Mouse (Mus musculus) right cerebral cortex, postnatal 10 days (tissue): ENCODE measurements around the gene Mri1.

Experiments
- DNase-seq, 2 experiments: peaks; one replicate each; pipeline ENCODE4 v3.0.0; 2021; ENCODE audit warnings: low spot score in 2 of 2

Gene Mri1

DNA sequence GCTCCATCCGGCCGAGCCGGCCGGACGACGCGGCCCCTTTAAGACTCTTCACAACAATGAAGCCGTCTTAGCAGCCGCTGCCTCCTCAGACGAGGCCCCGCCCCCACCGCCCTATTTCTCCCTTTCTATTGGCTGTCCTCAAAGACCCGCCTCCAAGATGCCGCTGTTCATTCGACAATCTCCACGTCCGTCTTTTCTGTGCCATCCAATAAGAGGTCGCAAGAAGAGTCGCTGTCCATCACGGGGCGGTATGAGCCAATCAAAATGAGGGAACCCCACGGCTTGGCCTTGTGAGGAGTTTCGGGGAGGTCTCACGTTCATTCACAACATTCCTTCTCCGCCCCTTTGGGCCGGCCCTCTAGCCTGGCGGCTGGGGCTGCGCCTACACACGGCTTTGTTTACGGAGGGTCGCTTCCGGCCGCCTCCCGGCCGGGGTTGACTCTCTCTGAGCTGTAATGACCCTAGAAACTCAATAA is 20.1 kb downstream of the Mri1 start, which contains the start of gene Zswim4:
TSS of gene Zswim4 (minus strand) at position 58 of the 476 bp plus-strand sequence.
- DNase-seq, result peak; percentile 98 to 99

DNA sequence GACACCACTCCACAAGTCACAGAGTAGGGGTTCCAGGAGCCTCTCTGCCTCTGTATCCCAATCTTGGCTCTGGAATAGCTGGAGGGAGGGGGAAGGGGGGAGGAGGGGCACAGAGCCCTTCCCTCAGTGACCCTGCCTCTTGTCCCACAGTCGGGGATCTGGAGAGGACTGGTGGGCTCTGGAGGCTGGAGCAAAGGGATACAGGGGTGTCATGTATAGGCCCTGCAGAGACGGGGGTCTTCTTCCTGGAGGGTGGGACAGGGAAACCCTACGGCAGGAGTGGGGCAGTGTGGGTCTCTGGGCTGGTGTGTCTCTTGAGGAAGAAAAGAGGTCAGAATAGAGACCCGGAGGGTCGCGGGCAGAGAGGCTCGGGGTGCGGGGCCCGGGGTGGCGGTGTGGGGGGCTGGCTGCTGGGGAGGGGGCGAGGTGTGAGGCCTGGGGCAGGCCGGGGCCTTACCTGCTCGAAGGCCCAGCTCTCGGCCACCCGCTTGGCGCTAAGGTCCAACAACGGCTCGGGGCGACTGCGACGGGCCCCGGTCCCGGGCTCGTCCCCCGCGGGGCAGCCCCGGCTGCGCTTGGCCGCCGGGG is 20.6 kb downstream of the Mri1 start:
- no peak for DNase-seq

DNA sequence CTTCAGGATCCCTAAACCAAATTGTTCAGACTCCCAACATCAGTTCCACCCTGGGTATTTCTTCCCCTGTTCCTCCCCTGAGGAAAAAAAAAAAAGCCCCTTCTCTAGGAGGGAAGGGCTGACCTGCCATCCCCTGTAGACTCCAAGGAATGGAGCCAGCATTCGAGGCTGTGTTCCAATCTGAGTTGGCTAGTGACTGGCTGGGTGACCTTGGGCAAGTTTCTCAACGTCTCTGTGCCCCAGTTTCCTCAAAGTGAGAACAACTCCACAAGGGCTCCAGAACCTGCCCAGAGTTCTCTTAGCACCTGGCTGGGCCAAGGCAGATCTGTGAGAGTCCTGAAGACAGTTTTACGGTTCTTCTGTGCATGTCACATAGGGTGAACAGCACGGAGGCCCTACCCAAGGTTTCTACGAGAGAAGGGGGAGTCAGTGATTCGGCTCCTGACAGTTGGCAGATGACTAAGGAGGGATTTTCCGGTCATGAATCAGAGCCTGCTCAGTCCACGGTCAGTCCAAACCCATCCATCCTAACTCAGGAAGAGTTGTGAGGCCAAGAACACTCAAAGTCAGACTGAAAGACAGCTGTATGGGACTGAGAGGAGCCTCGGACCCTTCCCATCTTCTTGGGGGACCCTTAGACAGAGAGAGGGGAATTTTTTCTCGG is 21.2 kb downstream of the Mri1 start:
- DNase-seq, result no peak

DNA sequence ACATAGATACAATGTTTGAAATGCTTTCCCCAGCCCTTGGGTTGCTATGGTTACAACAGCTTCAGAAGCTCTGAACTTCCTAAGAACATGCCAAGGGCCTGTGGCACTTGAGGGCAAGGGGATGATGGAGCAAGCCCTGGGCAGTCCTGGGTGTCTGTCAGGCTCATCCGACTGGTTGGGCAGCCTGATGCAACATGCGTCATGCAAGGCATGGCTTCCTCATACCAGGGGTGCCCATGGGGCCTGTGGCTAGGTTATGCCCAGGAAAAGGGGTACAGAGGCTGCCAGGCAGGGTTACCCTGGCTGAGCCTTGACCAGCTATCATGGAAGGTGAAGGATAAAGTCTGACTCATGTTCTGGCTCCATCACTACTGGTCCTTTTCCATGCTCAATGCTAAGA is 24.1 kb downstream of the Mri1 start:
- DNase-seq, result no peak

DNA sequence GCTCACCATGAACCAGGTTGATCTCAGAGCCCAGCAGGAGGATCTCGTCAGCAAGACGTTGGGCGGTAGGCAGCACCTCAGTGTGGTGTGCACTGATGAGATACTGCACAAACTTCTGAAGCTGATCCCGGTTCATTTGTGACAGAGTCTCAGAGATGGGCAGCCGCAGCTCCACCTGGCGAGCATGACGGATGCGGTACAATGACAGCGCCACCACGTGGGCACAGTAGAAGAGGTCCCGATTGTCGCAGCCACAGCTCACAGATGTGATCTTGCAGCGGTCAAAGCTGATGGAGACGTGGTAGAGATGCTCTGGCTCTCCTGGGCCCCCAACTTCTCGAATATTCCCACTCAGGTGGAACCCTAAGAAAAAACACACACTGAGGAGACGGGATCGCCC is 26.4 kb downstream of the Mri1 start:
- no peak for DNase-seq

DNA sequence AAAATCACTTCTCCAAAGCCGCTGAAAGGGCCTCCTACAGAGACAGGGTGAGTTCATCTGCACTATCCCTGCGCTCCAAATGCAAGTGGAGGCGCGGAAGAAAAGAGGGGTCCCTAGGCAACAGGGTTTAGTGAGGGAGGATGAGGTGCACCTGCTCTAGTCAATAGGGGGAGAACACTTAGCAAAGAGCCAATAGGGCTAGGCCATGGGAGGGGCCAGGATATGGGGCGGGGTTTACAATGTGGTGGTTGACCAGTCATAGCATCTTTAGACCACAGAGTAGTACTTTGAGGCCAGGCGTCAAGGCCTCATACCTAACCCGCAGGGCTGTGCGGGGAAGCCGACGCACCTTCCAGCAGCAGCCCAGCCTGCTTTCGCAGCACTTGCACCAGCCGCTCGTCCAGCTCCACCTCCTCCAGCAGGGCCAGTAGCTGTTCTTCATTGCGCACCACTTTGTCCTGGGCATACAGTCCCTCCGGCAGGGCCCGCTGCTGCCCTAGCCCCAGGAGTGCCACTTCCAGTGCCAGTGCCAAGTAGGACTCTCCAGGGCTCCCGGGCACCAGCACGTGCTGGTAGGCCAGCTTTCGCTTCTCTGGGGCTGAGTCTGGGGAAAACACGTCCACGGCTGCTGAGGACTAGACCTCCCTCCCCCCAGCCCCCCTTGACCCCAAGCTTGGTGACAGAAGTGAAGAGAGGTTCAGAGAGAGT is 33.6 kb downstream of the Mri1 start:
- DNase-seq, result no peak

DNA sequence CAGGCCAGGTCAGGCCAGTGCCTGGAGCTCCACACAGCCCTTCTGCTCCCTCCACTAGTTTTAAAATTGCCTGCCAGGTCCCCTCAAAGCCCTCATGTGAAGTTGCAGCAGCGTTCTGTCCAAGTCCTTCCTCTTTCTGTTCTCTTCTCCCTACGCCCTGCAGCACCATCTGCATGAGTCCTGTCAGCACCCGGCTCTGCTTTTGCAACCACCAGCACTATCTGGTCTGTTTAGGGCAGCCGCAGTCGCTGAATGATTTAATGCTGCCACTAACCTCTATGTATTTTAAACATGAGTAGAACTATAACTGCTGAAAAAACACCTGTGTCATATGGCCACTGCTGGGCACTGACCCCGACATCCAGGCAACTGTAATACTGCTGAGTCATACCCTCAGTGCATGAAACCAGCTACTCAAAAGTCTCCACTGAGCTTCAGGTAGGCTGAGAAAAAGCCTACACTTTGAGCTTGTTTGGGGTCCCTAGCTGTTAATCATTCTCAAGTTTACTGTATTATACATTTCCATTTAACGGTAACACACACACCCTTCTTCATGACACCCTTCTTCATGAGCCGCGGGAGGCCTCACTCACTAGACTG is 34.5 kb downstream of the Mri1 start:
- DNase-seq, result peak in 1 of 2 experiments; percentile 41

DNA sequence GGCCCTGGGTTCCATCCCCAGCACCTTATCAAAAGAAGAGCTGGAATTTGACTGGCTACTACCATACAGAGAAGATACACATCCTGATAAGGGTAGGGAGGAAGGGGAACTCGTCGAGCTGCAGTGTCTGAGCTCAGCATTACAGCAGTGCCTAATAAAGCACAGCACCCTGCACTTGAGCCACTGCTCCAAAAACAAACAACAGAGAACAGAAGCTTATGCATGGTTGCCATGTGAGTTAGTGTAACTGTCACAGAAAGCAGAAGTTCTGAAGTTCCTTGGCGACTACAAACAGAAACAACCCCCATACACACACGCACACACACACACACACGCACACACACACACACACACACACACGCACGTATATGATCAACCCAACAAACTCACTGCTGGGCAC is 37.0 kb downstream of the Mri1 start:
- no peak for DNase-seq

DNA sequence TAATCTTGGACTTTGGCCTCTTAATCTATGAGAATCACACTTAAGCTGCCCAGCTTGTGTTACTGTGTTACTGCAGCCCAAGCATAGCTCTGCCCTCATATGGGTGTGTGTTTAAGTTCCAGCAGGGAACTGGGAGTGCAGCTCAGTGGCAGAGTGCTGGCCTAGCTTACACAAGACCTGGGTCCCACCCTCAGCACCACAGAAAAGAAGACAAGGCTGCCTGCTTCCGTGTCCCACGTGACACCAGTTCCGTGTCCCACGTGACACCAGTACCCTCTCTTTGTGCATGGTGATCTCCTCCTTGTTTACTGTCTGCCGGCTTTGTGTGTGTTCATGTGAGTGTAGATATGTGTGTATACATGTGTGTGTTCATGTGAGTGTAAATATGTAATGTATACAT is 39.0 kb downstream of the Mri1 start:
- DNase-seq, result no peak

DNA sequence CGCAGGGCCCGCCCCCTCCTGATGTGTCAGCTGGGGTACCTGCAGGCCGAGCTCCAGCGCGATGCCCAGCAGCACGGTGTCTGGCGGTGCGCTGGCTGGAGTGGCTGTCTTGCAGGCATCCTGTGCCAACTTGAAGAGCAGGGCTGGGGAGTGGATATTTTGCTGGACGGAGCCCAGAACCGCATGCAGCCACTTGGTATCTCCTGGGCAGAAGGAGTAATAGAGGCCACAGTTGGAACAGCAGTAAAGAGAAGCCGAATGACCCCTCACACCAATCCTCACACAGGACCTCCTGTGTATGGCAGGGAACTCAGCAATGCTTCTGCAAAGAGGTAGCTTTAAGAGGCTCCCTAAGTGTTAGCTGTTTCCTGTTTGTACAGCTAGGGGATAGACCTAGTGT is 39.9 kb downstream of the Mri1 start:
- DNase-seq, result no peak

DNA sequence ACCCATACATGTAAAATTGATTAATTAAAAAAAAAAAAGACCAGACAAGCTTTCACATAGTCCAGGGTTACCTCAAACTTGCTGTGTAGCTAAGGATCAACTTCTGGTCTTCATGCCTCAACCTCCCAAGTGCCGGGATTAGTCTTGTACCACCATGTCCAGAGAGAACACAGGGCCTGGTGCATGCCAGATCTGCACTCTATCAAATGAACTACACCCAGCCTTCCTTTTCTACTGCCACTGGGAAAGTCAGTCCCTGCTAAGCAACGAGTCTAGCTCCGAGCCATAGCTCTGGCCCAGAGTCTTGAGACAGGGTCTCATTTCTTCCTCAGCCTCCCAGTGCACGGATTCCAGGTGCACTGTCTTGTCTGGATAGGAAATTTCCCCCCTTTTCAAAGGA is 43.8 kb downstream of the Mri1 start:
- no peak for DNase-seq

DNA sequence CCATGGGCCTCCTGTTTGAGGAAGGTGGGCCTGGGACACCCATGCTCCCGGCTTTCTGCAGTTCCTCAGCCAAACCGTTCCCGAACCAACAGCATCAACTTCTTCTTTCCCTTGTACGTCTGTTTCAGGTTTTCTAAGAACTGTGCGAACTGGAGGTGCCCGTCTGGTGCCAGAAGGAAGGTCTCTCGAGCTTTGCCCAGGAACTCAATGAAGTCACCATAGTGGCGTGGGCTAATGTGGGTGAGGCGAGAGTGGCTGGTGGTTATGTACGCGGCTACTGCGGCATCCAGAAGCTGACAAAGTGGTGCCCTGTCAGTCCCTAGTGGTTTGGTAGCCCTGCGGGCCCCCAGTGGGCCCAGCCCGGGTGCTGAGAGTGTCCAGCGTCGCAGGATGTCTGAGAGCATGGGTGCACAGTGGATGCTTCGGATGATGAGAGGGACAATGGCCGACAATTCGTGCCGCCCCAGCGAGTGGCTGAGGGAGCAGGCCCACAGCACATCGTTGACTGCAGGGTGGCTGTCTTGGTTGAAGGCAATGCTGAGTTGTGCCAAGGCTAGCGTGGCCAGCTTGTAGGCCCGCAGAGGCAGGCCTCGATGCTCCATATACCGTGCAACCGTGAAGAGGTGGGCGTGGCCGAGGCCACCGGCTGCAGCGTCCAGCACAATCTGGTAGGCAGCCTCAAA is 45.1 kb downstream of the Mri1 start:
- no peak for DNase-seq

DNA sequence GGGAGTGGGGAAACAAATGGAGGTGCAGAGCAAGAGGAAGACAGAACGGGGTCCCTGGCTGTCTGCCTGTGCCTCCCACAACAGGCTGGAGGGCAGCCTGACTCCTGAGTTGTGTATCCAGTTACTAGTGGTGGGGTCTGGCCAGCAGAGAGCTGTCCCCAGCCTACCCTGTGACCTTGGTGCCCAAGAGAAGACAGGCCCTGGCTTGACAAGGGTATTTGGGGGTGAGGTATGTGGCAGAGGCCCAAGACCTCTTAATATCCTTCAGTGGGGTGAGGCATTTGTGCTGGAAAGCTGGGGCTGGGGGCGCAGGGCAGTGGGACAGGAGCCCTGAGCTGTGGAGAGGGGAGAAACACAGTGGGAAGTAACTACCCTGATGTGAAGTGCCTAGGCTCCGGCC is 45.9 kb downstream of the Mri1 start:
- DNase-seq, result no peak

DNA sequence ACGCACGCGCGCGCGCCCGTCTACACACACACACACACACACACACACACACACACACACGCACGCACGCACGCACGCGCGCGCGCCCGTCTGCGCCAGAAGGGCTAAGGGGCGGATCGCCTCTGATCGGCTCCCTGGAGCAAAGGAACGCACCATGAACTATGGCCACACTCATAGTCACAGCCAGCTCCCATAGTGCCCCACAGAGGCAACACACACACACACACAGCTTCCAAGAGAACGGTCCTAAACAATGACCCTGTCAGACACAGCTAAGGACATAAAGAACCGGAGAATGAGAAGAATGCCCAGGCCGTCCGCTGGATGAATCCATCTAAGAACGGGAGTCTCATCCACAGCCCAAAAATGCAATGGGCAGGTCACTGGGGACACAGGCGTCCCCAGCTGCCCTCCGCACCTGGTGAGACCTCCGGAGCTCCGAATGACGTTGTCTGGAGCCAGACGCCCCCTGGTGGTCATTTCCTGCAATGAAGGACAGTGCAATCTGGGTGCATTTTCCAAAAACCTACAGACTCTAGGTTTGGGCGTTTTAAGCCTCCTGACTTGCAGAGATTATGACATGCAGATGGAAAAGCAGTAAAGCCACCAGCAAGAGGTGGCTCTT is 46.8 kb downstream of the Mri1 start:
- DNase-seq, result peak; percentile 85 to 87

DNA sequence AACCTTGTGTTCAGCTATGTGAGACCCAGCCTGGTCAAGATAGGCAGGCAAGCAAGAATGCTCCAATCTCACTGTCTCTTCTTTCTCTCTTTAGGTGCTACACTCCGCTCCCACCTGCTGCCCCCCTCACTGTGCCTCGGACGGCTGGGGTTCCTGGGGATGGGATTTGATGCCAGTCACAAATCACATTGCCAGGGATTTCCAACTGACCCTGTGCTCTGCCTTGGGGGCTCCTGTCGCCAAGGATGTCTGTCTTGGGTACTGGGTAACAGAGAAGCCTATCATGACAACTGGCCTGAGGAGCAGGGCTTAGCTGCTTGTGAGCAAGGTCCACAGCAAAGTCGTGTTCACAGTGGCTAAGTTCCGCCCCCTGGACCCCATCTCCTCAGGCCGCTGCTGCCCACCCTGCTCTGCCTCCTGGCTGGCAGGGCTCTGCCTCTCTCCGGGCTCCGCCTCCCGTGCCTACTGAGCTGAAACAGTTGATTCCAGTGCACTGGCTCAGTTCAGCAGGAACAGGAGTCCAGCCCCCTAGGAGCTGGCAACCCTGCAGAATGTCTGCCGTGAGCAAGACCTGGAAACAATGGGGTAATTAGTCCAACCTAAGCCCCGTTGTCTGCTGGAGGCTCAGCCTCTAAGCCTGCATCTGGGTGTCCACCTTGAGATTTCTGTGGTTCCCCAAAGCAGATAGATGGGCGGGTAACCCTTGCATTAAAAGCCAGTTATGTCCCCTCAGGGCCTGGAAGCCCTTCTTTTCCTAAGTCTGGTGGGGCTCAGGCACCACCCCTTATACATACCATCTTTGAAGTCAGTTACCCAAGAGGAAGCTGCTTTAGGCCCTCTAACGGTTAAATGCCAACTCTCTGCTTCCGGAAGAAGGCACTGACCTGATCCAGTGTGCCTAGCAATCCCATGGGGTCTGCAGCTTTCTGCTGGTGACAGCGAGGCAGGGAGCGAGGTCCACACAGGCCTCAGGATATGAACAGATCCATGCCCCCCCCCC is 48.4 kb downstream of the Mri1 start:
- no peak for DNase-seq

DNA sequence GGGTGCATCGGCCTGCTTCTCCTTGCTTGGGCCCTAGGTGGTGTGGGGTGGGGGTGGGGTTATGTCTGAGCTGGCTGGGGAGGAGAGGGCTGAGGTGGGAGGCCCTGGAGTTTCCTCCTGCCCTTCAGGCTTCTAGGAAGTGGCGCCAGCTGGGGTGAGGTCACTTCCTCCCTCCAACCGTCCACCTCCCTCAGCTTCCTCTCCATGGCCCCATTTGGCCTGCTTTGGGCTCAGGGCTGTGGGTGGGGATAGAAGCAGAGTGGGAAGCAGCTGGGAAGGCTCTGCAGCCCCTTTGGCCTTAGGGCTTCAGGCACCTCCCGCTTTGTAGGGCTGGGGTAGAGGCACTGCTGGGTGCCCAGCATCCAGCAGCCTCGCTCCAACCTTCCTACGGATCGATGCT is 49.3 kb downstream of the Mri1 start:
- DNase-seq, result no peak

DNA sequence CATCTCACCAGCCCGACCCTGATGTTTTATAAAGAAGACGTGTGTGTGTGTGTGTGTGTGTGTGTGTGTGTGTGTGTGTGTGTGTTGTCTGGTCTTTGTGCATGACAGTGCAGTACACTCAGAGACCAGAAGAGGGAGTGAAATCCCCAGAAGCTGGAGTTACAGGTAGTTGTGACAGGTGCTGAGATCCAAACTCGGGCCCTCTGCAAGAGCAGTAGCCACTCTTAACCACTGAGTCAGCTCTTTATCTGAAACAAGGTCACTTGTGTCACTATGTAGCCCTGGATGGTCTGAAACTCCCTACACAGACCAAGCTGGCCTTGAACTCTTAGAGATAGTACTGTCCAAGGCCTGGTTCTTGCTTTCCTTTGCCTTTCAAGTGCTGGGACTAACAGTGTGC is 50.5 kb downstream of the Mri1 start:
- no peak for DNase-seq

DNA sequence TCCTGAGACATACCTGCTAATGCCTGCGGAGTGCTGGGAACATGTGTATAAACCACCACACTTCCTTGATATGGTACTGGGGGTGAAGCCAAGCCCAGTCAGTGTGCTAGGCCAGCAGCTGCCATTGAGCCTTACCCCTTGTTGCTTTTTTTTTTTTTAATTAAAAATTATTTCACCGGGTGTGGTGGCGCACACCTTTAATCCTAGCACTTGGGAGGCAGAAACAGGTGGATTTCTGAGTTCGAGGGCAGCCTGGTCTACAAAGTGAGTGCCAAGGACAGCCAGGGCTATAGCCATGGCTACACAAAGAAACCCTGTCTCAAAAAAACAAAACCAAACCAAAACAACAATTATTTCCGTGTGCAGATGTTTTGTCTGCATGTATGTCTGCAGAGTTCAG is 52.1 kb downstream of the Mri1 start:
- no peak for DNase-seq

DNA sequence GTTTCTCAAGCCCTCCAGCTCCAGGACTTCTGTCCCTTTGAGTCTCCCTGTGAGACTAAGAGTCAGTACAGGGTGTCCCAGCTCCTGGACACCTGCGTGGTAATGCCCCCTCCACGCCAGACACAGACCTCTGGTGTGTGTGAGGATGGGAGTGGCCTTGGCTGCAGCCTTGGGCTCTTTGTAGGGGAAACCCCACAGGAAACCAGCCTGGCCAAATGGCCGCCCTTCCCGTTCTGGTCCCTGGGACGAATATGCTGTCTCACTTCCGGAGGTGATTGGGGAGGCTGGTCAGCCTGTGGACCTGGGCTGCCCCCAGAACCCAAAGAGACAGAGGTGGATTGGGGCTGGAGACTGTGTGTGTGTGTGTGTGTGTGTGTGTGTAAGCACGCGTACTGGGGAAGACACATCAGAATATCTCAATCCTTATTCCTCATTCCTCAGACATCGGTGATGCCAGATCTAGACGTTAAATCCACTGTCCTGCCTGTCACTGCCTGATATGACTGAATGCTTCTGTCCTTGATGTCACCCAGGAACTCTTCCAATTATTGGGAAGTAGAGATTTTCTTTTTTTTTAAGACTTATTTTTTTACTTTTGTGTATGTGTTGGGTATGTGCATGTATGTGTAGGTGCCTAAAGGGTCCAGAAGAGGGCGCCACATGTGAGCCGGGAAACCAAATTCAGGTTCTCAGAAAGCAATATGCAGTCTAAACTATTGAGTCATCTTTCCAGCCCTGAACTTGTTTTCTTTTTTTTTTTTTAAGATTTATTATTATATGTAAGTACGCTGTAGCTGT is 53.0 kb downstream of the Mri1 start:
- no peak for DNase-seq
